Mouse (Mus musculus) mouse trophoblast stem cell (cell line): ENCODE data around the gene Rrm1.
"Not testable (repeated sequence)": the region's sequence is repeated elsewhere in the genome, so short reads cannot be mapped to it uniquely, and the experiment has no call there.

Source experiments
- in situ Hi-C, 2 experiments: fragments of 300-500 bp; cut with MseI, MboI; formaldehyde crosslinking; loops; 2 replicates in 1 of 2; 3 replicates in 1 of 2; pipeline ENCODE4 v1.15.1; 2025

Gene Rrm1

DNA sequence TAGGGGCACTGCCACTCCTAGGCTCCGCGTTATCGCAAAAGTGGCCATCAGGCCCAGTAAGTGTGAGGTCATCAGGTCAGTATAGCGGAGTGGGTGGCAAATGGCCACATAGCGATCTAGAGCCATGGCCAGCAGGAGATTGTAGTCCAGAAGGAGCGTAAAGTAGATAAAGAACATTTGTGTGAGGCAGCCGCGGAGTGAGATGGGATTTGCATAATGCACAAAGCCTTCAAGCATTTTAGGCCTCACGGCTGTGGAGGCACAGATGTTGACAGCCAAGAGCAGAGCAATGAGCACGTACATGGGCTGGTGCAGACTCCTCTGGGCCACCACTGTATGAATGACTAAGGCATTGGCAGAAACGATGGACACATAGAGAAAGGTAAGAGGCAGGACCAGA, 35.9 kb downstream of the Rrm1 start:
- in situ Hi-C loops, result no loop called here

DNA sequence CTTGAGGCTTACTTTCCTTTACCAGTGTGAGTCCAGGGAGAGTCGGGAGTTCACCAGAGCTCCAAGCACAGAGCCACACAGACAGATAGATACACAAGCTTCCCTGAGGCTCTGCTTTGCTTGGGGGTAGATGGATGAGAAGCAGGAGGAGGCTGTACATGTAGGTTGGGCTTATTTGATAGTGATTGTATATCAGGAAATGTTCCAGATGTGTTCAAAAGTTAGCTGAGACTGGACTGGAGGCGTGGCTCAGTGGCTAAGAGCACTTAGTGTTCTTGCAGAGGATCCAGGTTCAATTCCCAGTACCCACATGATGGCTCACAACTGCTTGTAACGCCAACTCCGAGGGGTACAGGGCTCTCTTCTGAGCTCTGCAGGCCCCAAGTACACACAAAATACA, 36.9 kb downstream of the Rrm1 start:
- in situ Hi-C loops, result no loop called here

DNA sequence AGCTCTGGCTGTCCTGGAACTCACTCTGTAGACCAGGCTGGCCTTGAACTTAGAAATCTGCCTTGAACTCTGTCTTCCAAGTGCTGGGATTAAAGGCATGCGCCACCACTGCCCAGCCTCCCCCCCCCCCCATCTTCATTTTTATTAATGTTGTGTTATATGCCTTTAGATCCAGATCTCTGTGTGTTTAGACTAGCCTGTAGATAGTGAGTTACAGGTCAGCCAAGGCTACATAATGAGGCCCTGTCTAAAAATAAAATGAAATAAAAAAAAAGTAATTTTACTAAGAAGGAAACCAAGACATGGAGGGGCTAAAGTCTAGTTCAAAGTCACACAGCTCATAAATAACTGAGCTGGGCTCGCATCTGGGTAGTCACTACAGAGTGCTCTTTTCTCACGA, 37.4 kb downstream of the Rrm1 start:
- in situ Hi-C loops, result no loop called here

DNA sequence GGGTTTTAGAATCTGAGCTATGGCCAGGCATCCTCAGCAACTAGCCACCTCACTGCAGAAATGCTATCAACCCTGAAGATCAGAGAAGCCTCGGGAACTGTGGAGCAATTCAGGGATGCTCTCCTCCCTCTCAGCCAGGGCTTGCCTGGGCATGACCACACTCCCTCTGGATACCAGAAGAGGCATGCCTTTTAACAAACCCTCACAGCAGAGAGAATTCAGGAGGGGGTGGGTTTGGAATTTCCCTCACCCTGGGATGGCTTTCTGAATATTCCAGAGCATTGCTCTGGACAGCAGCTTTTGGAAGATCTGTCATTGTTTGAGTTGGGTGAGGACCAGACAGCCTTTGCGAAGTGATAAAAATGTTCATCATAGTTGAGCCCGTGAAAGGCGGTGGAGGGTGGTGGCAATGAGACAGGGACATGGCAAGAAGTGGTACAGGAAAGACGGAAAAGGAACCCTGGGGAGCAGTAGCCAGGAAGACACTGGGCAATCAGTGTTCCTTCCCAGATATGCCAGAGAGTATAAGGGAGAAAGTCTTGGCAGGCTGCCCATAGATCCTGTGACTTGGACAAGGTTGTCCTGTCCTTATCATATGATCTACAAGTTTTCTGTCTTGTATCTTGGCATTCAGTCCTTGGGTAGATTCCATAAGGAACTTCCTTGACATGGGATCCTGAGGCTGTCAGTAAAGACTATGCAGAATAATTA, 38.0 kb downstream of the Rrm1 start:
- in situ Hi-C loops, result no loop called here

DNA sequence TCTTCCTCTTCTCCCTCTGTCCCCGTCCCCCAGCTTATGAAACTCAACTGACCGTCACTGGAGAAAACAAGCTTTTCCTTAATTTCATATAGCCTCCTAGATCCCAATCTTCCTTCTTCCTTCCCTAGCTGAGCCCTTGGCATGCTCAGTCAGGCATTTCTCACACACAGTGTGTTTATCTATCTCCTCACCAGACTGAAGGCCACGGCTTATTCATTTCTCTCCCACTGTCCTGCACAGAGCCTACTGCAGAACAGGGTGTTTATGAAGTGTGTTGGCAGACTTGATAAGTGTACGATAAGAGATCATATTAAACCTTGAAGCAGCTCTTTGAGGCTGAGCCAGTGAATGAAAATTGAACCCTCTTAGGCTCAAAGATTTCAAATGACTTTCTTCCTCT, 39.3 kb downstream of the Rrm1 start:
- in situ Hi-C loops, result no loop called here

DNA sequence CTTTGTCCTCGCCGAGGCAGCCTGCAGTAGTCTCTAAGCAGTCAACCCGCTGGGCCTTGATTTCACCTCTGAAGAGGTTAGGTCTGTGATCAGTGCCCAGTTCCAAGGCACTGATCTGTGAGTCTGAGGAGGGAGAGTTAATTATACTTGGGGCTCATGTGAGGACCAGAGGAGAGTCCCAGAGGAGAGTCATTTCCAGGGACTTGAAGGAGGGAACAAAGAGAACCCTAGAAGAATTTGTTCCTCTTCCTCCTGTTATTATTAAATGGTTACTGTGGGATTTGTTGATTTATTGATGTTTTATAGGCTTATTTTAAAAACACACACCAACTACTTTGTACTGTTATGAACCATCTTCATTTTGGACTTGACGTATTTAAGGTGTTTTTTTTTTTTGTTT, 40.1 kb downstream of the Rrm1 start, which contains the start of gene Olfr543:
Gene Olfr543 (minus strand): TSS at position 101 of the 400 bp plus-strand sequence.
- in situ Hi-C loops, result no loop called here

DNA sequence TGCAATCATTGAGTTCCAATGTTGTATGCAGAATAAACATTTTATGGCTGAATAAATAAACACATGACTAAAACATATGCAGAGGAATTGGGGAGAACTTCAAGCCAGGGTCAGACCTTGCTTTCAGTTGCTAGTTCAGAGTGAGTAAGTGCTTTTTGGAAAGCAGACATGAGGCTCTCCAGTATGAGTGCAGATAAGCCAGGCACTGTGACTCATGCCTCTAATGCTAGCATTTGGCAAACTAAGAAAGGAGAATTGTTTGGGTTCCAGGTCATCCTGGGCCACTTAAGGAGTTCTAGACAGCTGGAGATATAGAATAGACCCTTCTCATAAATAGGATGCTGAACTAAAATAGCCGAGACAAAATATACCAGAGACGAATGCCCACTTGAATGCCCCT, 42.2 kb downstream of the Rrm1 start:
- in situ Hi-C loops, result no loop called here

DNA sequence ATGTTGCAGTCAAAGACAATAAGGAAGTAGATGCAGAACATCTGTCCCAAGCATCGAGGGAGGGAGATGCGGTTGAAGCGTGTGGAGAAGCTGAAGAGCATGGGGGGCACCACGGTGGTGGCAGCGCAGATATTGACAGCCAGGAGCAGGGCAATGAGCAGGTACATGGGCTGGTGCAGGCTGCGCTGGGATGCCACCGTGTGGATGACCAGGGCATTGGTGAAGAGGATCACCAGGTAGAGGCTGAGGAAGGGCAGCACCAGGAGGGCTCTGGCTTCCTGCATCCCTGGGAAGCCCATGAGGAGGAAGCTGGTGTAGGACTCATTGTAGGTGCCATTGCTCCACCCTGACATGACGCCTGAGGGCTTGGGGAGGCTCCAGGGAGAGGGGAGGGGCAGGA, 43.3 kb downstream of the Rrm1 start:
- in situ Hi-C loops, result not testable (repeated sequence)

DNA sequence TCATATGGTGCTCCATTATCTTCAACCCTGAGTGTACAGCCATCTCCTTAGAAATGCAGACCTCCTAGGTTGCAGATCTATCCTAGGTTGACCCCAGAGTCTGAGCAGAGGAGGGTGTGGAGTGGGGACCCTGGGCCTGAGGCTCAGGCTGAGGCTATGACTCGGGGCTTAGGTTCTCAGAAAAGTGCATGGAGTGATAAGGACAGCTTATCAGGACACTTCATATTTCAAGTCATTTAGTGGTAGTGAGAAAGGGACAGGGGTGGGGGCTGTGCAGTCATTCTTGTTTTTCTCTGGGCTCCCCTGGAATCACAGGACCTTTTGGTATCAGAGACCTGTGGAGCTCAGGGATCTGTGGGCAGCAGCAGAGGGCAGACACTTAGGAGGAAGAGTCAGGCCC, 44.6 kb downstream of the Rrm1 start:
- in situ Hi-C loops, result no loop called here

DNA sequence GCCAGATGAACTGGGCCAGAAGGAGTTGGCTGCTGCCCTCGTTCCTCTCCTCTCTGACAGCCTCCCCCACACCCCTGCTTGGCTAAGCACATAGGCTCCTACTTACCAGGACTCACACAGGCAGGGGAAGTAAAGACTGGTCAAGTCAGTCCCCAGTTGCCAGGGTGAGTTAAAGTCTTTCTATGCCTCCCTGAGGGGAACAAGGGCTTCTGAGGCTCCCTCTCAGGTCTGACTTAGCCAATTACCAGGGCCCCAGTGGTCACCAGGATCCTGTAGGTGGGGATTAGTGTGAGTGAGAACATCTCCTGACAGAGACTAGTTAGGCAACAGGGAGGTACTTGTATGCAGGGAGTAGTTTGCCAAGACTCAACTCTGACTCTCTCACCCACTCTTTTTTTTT, 46.7 kb downstream of the Rrm1 start, which contains the start of gene Olfr544:
Gene Olfr544 (minus strand): TSS at position 153 of the 400 bp plus-strand sequence.
- in situ Hi-C loops, result no loop called here

DNA sequence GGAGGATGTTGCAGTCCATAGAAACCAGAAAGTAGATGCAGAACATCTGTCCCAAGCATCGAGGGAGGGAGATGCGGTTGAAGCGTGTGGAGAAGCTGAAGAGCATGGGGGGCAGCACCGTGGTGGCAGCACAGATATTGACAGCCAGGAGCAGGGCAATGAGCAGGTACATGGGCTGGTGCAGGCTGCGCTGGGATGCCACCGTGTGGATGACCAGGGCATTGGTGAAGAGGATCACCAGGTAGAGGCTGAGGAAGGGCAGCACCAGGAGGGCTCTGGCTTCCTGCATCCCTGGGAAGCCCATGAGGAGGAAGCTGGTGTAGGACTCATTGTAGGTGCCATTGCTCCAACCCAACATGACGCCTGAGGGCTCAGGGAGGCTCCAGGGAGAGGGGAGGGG, 52.9 kb downstream of the Rrm1 start:
- in situ Hi-C loops, result not testable (repeated sequence)

DNA sequence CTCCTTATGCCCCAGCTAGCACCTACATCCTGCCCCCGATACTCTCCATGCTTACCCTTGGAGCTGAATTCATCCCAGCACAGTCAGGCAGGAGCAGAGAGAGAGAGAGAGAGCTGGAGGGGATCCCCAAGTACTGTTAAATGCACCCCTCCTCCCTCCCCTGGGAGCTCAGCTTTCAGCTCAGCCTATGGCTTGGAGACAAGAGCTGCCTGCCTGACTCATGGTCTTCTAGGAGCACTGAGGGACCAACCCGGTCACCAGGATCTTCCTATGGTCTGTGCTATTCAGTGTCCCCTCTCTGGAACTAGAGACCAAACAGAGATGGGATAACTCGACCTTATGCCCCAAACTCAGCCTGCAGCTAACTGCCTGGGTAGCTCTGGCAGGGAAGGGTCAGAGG, 58.0 kb downstream of the Rrm1 start, which contains the start of gene Olfr545:
Gene Olfr545 (minus strand): TSS at position 101 of the 400 bp plus-strand sequence.
- in situ Hi-C loops, result no loop called here

DNA sequence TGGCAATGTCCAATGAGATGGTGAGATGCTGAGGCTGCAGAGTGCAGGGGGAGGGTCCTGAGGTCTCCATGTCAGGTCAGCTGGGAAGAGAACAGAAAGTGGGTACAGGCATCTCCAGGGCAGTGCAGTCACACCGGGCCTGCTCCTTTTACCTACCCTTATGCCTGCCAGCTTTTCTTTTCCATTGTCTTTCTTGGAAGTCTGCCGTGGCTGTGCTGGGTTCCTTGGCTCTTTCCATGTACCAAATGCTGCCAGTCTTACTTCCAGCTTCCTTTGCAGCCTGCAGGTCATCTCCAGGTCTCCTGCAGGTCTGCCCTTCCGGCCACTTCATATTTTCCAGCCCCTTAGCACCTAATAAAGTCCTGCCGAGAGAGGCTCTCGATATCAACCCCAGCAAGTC, 60.5 kb downstream of the Rrm1 start:
- in situ Hi-C loops, result no loop called here

DNA sequence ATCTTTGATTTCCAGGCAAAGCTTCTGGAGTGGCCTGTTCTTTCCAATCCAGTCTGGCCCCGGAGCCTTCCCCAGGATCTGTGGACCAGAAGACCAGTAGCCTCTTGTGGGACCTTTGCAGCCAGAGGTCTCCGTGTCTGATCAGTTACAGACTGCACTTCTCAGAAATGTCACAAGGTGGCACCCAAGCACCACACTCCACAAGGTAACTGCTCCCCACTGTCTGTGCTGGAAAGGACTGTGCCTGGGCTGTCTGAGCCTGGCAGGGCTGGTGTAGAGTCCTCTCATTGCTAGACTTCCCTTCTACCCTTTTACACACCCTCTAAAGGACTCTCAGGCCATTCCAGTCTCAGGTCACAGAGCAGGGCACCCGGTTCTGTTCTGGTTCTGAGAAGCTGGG, 65.4 kb downstream of the Rrm1 start:
- in situ Hi-C loops, result no loop called here

DNA sequence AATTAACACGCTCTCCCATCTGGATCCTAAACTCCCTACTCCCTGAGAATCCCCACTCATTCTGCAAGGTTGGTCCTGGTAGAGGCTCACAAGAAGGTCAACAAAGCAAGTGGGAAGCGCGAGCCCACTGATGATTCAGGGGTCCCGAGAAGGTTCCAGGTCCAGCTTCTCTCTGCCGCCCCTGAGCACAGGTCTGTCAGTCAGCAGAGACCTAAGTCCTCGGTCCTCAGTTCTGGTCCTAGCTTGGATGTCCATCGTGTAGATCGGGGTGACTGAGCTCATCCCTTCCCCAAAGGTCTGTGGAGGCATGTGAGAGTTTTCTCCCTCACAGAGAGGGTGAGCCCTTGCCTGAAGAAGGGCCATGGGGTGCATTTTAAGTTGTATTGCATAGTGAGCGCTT, 66.6 kb downstream of the Rrm1 start:
- in situ Hi-C loops, result no loop called here

DNA sequence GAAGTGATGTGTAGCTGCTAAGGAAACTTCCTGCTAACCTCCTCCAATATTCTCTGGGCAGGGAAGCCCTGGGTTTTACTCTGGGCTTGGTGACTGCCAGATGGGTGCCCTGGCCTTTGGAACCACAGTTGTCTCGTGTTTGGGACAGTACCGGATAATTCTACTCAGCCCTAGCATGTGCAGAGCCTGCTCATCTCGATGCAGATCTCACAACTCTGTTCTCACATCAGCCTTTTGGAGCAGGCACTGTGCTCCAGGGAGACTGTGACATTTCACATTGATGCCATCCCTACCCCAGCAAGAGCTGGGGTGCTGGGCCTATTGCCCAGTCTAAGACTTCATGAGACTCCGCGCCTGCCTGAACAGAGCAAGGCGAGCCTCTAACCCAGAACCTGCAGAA, 67.2 kb downstream of the Rrm1 start:
- in situ Hi-C loops, result no loop called here

DNA sequence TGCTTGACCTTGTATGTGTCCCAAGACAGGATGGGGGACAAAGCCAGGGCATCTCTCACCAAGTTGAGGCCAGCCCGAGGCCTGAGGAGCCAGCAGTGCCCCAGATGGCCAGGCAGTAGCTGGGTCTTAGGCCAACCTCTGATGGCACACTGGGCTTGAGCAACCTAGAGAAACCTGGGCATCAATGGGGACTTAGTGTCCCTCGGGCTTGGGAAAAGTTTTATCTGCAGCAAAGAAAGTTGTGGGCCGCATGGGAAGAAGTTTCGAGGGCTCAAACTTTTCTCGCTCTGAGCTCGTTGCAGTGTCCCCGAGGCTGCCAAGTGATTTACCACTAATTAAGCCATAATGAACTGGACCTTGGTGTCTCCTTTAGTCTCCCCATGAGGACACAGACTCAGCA, 68.2 kb downstream of the Rrm1 start:
- in situ Hi-C loops, result loop anchor here (5.0 to 10.0 kb wide), 3 partner anchors 125 to 405 kb away; partner anchors contain the start of genes Olfr554 (in 2 of the 2) and Olfr571 (in 2 of the 2)

DNA sequence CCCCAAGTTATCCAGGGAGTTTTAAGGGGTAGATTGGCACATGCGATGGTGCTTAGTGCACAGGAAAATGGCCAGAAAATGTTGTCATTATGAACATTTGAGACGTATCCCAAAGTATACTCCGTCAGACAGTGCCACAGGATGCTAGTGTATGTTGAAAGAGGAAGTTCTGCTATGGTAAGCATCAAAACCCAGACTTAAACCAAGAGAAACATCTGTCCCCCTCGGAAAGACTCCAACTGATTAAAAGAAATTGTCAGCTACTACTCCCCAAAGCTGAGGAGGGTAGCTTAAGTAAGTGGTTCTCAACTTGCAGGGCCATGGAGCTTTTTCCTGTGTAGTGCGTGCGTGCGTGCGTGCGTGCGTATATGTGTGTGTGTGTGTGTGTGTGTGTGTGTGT, 70.4 kb downstream of the Rrm1 start:
- in situ Hi-C loops, result loop anchor here (5.0 to 10.0 kb wide), 3 partner anchors 123 to 403 kb away; partner anchors contain the start of genes Olfr554 (in 2 of the 2) and Olfr571 (in 2 of the 2)

DNA sequence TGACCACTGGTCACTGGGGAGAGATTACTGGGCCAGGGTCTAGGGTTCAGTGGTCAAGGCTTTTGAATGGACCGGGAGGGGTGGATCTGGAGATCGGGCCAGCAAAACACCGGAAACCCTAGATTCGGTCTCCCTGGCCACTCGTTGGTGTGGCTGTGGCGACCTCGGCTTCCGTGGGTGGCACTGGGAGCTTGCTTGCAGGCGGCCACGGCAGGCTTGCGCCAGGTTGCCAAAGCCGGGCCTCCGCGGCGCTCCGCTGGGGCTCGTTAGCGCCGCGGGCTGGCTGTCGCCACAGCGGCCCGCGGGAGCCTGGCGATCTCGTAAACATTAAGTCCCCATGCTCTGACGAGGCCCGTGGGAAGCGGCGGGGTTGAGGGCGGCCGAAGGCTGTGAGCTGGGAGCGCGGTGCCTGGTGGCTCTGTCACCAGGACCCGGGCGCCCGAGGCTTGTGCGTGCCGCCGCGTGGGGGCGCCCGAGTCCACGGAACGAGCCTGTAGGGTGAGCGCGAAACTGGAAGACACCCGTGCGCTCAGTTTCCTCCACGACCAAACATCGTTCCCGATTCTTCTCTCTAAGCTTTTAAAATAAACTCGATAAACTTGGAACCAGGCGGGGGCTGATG, 71.4 kb downstream of the Rrm1 start:
- in situ Hi-C loops, result loop anchor here (5.0 to 10.0 kb wide), 3 partner anchors 122 to 402 kb away; partner anchors contain the start of genes Olfr554 (in 2 of the 2) and Olfr571 (in 2 of the 2)

DNA sequence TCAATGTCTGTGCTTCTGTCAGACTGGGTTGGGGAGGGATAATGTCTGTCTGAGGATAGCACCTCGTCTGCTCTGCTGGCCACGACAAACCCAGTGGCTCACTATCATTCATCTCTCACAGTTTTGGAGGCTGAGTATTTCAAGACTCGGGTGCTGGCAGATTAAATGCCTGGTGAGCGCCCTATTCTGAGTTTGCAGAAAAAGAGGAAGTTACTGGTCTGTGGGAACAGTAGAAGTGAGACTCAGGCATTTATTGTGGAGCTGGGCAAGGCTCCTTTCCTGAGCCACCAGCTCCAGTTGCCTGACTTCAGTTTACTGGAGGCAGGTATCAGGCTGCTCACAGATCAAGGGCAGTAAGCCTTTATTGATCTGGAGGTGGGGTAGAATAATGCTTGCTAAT, 72.6 kb downstream of the Rrm1 start:
- in situ Hi-C loops, result loop anchor here (5.0 to 10.0 kb wide), 3 partner anchors 121 to 401 kb away; partner anchors contain the start of genes Olfr554 (in 2 of the 2) and Olfr571 (in 2 of the 2)

DNA sequence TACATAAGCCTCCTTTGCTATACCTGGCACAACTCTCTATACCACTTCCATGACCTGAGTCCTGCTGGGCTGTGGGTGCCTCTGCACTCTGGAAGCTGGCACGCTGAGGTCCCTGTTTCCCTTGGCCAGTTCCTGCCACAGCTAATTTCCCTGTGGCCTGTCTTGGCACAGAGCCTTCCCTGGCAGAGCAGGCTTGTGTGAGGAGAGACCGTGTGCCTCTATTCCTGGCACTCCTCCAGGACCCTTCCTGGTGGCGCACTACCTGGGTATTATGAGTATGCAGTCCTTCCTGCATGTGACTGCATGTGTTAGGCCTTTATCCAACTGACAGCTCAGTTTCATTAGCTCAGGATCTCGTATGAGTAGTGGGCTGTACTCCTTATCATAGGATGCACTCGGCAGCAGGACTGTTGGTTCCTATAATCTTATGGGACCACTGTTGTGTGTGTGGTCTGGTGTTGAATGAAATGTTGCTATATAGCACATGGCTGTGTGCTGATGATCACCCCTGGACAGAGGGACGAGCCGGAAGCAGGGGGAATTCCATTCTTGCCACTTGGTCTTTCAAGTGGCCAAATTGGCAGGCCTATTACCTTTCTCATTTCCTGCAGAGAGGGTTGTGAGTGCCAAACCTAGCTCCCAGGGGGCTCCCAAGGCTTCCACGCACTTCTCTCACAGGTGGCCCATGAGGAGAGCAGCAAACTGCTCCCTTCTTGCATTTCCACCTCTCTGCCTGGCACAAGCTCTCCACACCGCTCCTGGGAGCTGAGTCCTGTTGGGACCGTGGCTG, 75.0 kb downstream of the Rrm1 start:
- in situ Hi-C loops, result loop anchor here (10.0 kb wide), 2 partner anchors 118 to 398 kb away; partner anchors contain the start of genes Olfr571 (in 2 of the 2) and Olfr554 (in 1 of the 2)

DNA sequence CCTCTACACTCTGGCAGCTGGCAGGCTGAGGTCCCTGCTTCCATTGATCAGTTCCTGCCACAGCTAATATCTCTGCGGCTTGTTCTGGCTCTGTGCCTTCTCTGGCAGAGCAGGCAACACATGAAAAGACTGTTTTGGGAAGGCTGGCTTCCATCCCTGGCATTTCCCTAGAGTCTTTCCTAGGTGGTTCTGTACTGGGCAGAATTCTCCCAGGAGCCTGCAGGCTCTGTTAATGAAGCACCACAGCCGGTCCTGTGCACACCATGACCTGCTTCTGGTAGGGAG, 75.5 kb downstream of the Rrm1 start:
- in situ Hi-C loops, result loop anchor here (10.0 kb wide), 2 partner anchors 118 to 398 kb away; partner anchors contain the start of genes Olfr571 (in 2 of the 2) and Olfr554 (in 1 of the 2)
